Mouse (Mus musculus) brain, embryonic 14.5 days (tissue): ENCODE measurements around the gene Klk1b5.
"Not testable (repeated sequence)": the region's sequence is repeated elsewhere in the genome, so short reads cannot be mapped to it uniquely, and the experiment has no call there.

ENCODE experiments used
- CTCF ChIP-seq: fragments of 200-500 bp; IDR thresholded peaks from 2 replicates; pipeline ENCODE4 v1.5.1; 2012; ENCODE audit warnings: inconsistent platforms, mild to moderate bottlenecking, moderate library complexity, borderline replicate concordance; ENCODE audit not compliant: insufficient read depth, insufficient read length; ENCODE audit errors: extremely low read depth
- POLR2A ChIP-seq: fragments of 200-500 bp; IDR thresholded peaks from 2 replicates; pipeline ENCODE4 v1.6.1; 2012; ENCODE audit warnings: mild to moderate bottlenecking, inconsistent platforms, borderline replicate concordance; ENCODE audit not compliant: poor library complexity, insufficient read depth, insufficient read length, severe bottlenecking; ENCODE audit errors: extremely low read depth

- TF ChIP-seq CTCF, POLR2A: not testable (repeated sequence)
Measured at GRCm38 (mm10) chr7:44221601-44222000, 5.9 kb downstream of the Klk1b5 start.
